Mouse (Mus musculus): ENCODE measurements at regions not wholly inside any gene's neighbourhood (a gene's known extent, or its start where the extent isn't known, plus 50 kb on each side); places are given as distances from the start of the nearest gene placed in this dataset.

GRCm38 (mm10) chr3:38397615-38397956 lies 87.1 kb downstream of the Ankrd50 start:
- ATAC-seq (ENCODE audit: insufficient number of reproducible peaks, low FRiP score, low TSS enrichment): no peak

DNA sequence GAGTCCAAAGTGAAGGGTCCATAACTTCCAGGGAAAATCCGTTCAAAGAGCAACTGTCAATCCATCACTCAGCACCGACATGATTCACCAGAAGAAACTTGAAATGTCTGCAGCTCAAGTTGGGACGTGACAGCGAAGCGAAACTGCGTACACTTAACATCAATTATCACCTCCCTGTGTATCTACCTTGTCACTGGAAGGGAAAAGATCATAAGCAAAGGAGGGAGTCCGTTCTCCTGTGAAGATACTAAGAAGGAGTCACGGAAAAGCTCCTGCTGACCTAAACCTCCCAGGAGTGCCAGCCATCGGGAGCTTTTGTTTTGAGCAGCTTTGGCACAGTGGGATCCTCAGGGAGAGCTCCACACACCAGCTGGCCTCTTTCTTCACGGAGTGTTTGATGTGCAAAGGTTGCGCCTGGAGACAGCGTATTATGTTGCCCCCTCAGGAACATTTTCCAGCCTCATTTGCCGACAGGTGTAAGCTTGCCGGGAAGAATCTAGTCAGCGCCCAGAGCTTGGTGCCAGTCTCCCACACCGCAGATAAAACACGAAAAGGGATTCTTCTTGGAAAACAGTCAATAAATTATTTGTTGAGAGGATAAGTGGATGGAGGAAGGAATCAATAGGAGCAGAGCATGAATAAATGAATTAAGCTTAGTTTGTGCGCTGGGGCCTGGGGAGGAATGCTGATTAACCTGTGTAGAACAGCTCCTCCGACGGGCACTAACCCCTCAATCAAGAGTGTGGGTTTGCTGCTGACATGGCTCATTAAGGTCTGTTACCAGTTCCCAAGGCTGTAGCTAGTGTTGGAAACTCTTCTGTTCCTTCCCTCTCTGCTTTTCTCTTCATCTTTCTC lies 87.7 kb downstream of the Ankrd50 start:
- peak; percentile 76 for ATAC-seq (ENCODE audit: insufficient number of reproducible peaks, low FRiP score, low TSS enrichment)

DNA sequence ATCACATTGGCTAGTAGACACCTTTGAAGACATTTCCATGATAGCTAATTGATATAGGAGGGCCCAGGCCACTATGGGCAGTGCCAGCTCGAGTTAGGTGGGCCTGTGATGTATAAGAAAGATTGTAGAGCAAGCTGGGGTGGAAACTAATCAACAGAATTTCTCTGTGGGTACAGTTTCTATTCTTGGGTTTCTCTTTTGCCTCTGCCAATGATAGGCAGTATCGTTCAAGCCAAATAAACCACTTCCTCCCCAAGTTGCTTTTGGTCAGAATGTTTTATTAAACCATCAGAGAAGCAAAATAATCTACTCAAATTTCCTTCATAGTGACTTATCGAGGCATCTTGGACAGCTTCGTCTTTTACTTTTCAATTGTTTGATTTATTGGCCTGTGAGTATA lies 90.3 kb downstream of the Ankrd50 start:
- ATAC-seq (ENCODE audit: insufficient number of reproducible peaks, low FRiP score, low TSS enrichment): no peak

- ATAC-seq (ENCODE audit: insufficient number of reproducible peaks, low FRiP score, low TSS enrichment): no peak
Measured at GRCm38 (mm10) chr3:38389647-38390046, 95.0 kb downstream of the Ankrd50 start.

DNA sequence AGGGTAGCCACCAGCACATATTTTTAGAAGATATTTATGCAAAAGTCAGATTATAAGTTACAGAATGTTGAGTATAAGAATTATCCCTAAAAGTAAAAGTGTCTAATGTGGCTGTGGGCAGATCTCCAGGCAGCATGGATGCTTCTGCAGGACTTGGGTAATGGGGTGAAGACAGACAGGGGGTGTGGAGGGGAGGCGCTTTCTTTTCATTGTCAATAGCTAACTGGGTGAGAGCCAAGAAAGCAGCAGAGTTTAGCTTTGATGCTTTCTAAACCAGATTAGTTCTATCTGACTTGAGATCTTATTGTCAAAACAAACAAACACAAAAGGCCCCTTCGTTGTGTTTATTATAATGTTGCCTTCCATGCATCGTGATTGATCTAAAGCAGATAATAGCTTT lies 95.7 kb downstream of the Ankrd50 start:
- no peak for ATAC-seq (ENCODE audit: insufficient number of reproducible peaks, low FRiP score, low TSS enrichment)

DNA sequence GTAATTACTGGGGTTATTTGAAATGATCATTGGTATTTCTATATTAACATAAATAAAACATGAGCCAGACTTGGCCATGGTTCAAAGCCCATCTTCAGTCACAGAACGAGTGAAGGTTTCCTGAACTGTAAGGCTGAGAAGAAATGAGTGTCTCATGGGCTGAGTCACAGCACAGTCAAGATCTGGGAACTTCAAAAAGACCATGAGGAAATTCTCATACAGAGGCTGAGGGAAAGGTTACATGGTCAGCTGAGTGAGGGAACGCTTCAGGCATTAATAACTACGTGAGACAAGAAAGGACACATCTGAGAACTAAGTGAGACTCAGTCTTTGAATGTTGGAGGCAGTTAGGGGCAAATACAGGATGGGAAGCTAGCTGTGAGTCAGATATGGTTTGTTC lies 101.9 kb downstream of the Ankrd50 start:
- no peak for ATAC-seq (ENCODE audit: insufficient number of reproducible peaks, low FRiP score, low TSS enrichment)

- ATAC-seq (ENCODE audit: insufficient number of reproducible peaks, low FRiP score, low TSS enrichment): no peak
Measured at GRCm38 (mm10) chr3:38381623-38382022, 103.0 kb downstream of the Ankrd50 start.

GRCm38 (mm10) chr3:38373690-38374089 lies 111.0 kb downstream of the Ankrd50 start:
- ATAC-seq (ENCODE audit: insufficient number of reproducible peaks, low FRiP score, low TSS enrichment): no peak

- no peak for ATAC-seq (ENCODE audit: insufficient number of reproducible peaks, low FRiP score, low TSS enrichment)
Measured at GRCm38 (mm10) chr3:38371702-38372101, 112.9 kb downstream of the Ankrd50 start.

- ATAC-seq (ENCODE audit: insufficient number of reproducible peaks, low FRiP score, low TSS enrichment): no peak
Measured at GRCm38 (mm10) chr3:38363888-38364287, 120.8 kb downstream of the Ankrd50 start.

DNA sequence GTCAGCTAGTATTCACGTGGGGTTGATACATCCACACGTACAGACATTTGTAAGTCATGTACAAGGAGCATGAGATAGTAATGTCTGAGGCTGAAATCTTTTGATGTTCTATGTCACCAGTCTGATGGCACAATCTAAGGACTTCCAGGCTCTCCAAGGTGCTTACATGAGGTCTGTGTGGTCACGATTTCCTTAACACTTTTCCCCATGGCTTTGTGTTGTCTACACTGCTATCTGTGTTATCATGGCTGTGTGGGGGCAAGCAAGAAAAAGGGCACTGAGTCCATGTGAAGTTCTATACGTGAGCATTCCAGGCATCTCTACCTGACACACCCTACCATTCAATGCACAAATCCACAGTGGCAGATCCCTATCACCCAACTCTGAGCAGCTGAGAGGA lies 123.2 kb downstream of the Ankrd50 start:
- no peak for ATAC-seq (ENCODE audit: insufficient number of reproducible peaks, low FRiP score, low TSS enrichment)

GRCm38 (mm10) chr3:38360974-38361373 lies 123.7 kb downstream of the Ankrd50 start:
- no peak for ATAC-seq (ENCODE audit: insufficient number of reproducible peaks, low FRiP score, low TSS enrichment)

GRCm38 (mm10) chr3:38360421-38360921 lies 124.2 kb downstream of the Ankrd50 start:
- no peak for ATAC-seq (ENCODE audit: insufficient number of reproducible peaks, low FRiP score, low TSS enrichment)

GRCm38 (mm10) chr3:38357905-38358491 lies 126.6 kb downstream of the Ankrd50 start:
- ATAC-seq (ENCODE audit: insufficient number of reproducible peaks, low FRiP score, low TSS enrichment): no peak

GRCm38 (mm10) chr3:38344283-38344682 lies 140.4 kb downstream of the Ankrd50 start:
- ATAC-seq (ENCODE audit: insufficient number of reproducible peaks, low FRiP score, low TSS enrichment): no peak

DNA sequence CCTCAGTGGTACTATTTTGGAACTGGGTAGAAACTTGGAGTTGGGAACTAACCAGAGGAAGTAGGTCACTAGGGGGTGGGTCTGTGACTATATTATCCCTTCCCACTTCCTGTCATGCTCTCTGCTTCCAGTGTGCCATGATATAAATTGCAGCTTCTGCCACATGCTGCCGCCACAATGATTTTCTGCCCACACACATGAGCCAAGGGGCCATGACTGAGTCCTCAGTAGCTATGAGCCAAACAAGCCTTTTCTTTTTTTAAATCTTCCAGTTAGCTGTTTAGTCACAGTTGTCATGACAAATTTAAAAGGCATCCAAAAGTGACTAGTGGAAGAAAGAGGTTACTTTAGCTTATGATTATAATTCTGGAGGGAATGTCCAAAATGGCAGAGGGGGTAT lies 143.0 kb downstream of the Ankrd50 start:
- ATAC-seq (ENCODE audit: insufficient number of reproducible peaks, low FRiP score, low TSS enrichment): no peak

DNA sequence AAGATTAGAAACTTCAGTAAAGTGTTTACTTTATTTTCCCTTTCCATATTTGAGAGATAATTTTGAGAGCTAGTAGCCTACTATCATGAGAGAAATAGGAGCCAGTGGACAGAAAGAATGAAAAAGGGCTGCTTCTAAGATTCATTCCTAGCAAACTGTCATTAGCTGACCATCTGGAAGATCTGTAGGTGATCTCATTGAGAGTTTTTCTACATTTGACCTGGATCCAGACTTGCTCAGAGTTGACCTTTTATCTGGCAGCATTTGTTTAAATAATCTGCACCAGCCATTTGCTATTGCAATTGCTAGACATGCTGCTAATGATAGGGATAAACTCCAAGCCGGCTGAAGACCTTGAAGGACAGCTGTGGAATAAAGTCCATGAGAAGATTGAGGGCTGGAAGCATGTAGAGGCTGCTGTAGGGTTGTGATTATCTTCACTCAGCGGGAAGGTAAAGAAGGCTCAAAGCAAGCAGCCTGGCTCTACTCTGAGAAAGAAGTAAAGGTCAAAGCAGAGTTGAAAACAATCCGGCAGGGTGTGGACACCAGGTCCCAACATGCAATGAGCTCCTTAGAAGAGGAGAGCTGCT lies 151.2 kb downstream of the Ankrd50 start:
- peak; percentile 73 for ATAC-seq (ENCODE audit: insufficient number of reproducible peaks, low FRiP score, low TSS enrichment)

GRCm38 (mm10) chr3:38331169-38331568 lies 153.5 kb downstream of the Ankrd50 start:
- ATAC-seq (ENCODE audit: insufficient number of reproducible peaks, low FRiP score, low TSS enrichment): no peak

DNA sequence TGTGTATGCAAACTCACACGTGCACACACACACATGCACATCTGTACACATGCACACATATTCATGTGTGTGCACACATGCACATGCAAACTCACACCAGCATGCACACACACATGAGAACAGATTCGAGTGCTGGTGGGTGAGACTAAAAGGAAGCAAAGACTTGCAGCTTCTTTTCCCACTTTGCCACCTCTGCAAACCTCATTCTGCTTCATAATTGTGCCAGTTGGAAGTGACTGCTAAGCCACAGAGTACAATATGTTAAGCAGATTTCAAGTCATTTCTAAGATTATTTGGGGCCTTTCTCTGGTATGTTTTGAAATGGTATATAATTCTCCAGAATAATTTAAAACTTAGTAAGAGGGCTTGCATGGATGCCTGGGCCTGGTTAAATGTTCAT lies 157.4 kb downstream of the Ankrd50 start:
- no peak for ATAC-seq (ENCODE audit: insufficient number of reproducible peaks, low FRiP score, low TSS enrichment)

DNA sequence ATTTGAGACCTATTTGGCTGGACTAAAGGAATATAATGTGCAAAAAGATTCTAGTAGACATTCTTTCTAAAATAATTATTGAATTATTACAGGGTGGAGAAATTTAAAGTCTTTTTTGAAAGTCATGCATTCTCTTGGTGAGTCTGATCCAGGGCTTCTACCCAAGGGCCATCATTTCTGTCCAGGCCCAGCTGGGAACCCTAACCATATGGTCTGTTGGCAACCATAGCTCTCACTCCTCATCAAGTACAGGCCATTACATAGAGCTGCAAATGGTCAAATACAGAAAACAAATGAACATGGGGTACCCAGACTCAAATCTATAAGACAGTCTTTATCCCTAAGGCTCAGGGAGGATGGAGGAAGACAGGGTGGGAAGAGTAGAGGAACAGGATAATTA lies 158.4 kb downstream of the Ankrd50 start:
- ATAC-seq (ENCODE audit: insufficient number of reproducible peaks, low FRiP score, low TSS enrichment): peak; percentile 71; the same call in 1 of the 2 replicates

DNA sequence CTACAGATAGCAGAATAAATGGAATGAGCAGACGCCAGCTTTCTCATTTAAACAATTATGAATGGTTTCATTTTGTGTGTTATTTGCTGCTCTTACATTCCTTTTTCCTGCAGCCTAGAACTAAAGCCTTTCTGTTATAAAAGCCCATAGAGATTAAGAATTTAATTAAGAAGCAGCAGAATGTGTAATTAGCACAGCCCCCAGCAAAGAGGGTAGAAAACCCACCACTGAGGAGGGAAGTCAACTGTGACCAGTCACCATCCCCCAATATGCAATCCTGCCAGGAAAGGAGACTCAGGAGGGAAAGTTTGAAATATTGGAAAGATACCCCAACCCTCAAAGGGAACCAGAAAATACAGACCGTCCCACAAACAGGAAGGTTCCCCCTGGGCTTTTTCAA lies 160.0 kb downstream of the Ankrd50 start:
- no peak for ATAC-seq (ENCODE audit: insufficient number of reproducible peaks, low FRiP score, low TSS enrichment)

All from cerebellum, adult (tissue).